Mouse (Mus musculus) midbrain, postnatal 0 days (tissue): ENCODE measurements at regions not wholly inside any gene's neighbourhood (a gene's known extent, or its start where the extent isn't known, plus 50 kb on each side); places are given as distances from the start of the nearest gene placed in this dataset.

ENCODE experiments used
- ATAC-seq: fragments of 200-750 bp; cut with Nextera tagmentation; 2 replicates; pipeline ENCODE4 v1.8.0; 2017; ENCODE audit warnings: moderate number of reproducible peaks, mild to moderate bottlenecking, moderate TSS enrichment, moderate library complexity; ENCODE audit not compliant: low FRiP score
- DNase-seq: peaks from one replicate; pipeline ENCODE4 v3.0.0-alpha.2; 2015; ENCODE audit warnings: low spot score
- H3K27ac ChIP-seq: fragments of 300-500 bp; sonication (generic); 2 replicates; pipeline ENCODE4 v1.5.1; 2014; ENCODE audit warnings: low read depth, mild to moderate bottlenecking, low read length, mixed read lengths
- H3K27me3 ChIP-seq: fragments of 300-500 bp; sonication (generic); 2 replicates; pipeline ENCODE4 v1.6.1; 2014; ENCODE audit warnings: low read length, control low read depth, mixed read lengths; ENCODE audit not compliant: insufficient read depth
- H3K36me3 ChIP-seq: fragments of 300-500 bp; sonication (generic); 2 replicates; pipeline ENCODE4 v1.6.1; 2014; ENCODE audit warnings: low read length, control low read depth, mixed read lengths; ENCODE audit not compliant: insufficient read depth
- H3K4me1 ChIP-seq: fragments of 300-500 bp; sonication (generic); 2 replicates; pipeline ENCODE4 v1.6.1; 2014; ENCODE audit warnings: mild to moderate bottlenecking, control low read depth, antibody characterized with exemption, low read length, mixed read lengths; ENCODE audit not compliant: insufficient read depth
- H3K4me2 ChIP-seq: fragments of 300-500 bp; sonication (generic); 2 replicates; pipeline ENCODE4 v1.6.1; 2014; ENCODE audit warnings: low read depth, mild to moderate bottlenecking, low read length, mixed read lengths; ENCODE audit not compliant: poor library complexity, severe bottlenecking
- H3K4me3 ChIP-seq: fragments of 300-500 bp; sonication (generic); 2 replicates; pipeline ENCODE4 v1.5.1; 2014; ENCODE audit warnings: low read depth, mild to moderate bottlenecking, low read length, moderate library complexity
- H3K9ac ChIP-seq: fragments of 300-500 bp; sonication (generic); replicated peaks from 2 replicates; pipeline ENCODE4 v1.6.1; 2014; ENCODE audit warnings: mild to moderate bottlenecking, low read length, moderate library complexity, mixed read lengths; ENCODE audit not compliant: poor library complexity, severe bottlenecking
- H3K9me3 ChIP-seq: fragments of 300-500 bp; sonication (generic); 2 replicates; pipeline ENCODE4 v1.6.1; 2016; ENCODE audit warnings: low read length, control low read depth
- CTCF ChIP-seq: IDR thresholded peaks from 2 replicates; pipeline ENCODE4 v1.5.1; 2016; ENCODE audit warnings: antibody characterized with exemption, mild to moderate bottlenecking
- WGBS: fragments of 180-500 bp; shearing (Covaris S2); extraction: QIAGEN DNeasy Blood & Tissue Kit; methylation state at CpG from one replicate; pipeline ENCODE4 v1.1.7; 2014; 5-methylcytosine and 5-hydroxymethylcytosine counted together

DNA sequence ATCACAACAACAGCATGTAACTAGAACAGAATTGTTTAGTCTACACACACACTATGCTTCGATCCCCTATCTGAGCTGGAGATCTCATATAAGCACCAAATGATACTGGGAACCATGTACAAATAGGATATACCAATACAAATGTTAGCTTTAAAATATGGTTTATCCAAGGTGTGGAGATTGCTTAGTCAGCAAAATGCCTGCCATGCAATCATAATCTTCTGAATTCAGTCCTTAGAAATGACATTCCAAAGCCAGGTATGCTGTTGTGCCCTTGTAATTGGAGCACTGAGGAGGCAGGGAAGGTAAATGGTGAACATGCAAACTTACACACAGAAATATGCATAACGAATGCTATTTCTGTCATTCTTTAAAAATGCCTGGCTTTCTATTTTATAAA lies 54.0 kb upstream of the Thsd7b start:
- no peak overlapping the region for H3K27ac ChIP-seq
- 92% methylated on average over 2 of the region's 2 CpGs for WGBS
- no peaks in the 10 kb centered on the region for H3K36me3 ChIP-seq
- ATAC-seq, result no peak
- H3K9ac ChIP-seq, result no peak overlapping the region
- no peak for TF ChIP-seq CTCF
- no peaks in the 10 kb centered on the region for H3K4me1 ChIP-seq
- no peak overlapping the region for H3K4me3 ChIP-seq
- H3K27me3 ChIP-seq, result no peaks in the 10 kb centered on the region
- no peaks in the 10 kb centered on the region for H3K9me3 ChIP-seq
- DNase-seq, result no peak
- no peak overlapping the region for H3K4me2 ChIP-seq

DNA sequence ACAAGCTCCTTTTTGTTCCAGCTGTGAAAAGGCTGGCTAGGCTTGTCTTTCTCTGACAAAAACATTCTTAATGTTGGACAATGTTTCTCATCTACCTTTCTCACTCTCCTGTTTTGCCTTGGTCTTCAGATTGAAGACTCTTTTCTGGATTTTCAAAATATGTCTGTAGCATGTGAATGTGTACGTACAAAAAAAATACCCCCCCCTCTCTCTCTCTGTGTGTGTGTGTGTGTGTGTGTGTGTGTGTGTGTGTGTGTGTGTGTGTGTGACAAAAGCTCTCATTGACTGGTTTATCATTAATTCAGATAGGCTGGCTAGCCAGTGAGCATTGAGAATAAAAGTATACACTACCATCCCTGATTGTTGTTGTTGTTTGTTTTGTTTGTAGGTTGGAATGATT lies 64.3 kb upstream of the Thsd7b start:
- 47% methylated on average over 1 of the region's 1 CpGs for WGBS
- ATAC-seq, result no peak
- H3K36me3 ChIP-seq, result no peaks in the 10 kb centered on the region
- TF ChIP-seq CTCF, result no peak
- no peak overlapping the region for H3K4me3 ChIP-seq
- peaks cover 4% of the 10 kb centered on the region; the same call in 1 of the 2 replicates for H3K4me1 ChIP-seq
- no peak for DNase-seq
- H3K27ac ChIP-seq, result no peak overlapping the region
- no peaks in the 10 kb centered on the region; the same call in 1 of the 2 replicates for H3K9me3 ChIP-seq
- H3K4me2 ChIP-seq, result no peak overlapping the region
- H3K9ac ChIP-seq, result no peak overlapping the region
- no peaks in the 10 kb centered on the region for H3K27me3 ChIP-seq

DNA sequence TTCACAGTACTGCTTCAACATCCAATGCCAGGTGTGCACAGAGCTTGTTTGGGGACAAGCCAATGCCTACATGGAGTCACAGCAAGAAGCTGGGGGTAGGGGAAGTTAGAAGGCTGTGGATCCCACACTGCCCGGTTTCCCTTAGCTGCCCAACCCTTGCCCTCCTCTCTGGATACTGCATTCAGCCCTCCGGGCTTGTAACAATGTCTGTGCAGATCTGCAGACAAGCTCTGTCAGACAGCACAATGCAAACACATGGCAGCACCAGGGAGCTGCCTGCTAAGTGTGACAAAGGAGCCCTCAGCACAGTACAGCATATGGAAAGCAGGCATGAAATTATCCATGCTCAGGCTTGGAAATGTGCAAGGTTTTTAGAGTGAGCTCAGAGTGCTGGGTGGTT lies 64.7 kb upstream of the Thsd7b start:
- Histone ChIP-seq H3K27me3 (no peaks in the 10 kb centered on the region), H3K4me3 (no peak overlapping the region), H3K9me3 (no peaks in the 10 kb centered on the region; the same call in 1 of the 2 replicates), H3K4me1 (peaks cover 4% of the 10 kb centered on the region; the same call in 1 of the 2 replicates), H3K4me2 (no peak overlapping the region), H3K27ac (peak overlapping the region; percentile 21; the same call in 1 of the 2 replicates), H3K9ac (no peak overlapping the region), H3K36me3 (no peaks in the 10 kb centered on the region)
- TF ChIP-seq CTCF, result no peak
- peak; percentile 75; the same call in 1 of the 2 replicates for ATAC-seq
- DNase-seq, result peak; percentile 73
- 7% methylated on average over 2 of the region's 2 CpGs for WGBS

DNA sequence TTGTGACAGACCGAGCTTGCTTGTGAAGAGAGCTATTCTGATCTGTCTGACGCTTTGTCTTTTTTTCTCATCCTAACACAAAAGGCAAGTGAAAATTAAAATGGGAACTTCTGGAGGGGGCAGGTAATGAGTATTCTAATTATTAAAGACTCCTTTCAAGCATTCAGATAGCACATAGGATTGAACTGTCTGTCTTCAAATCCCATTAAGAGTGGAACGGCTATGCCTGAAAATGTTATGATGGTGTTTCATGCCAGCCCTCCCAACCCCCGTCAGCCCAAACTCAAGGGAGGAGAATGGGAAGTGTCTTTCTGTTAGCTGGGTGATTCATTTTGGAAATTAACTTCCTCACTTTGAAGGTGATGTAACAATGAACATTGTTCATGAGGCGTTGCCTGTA lies 65.4 kb upstream of the Thsd7b start:
- no peaks in the 10 kb centered on the region for H3K27me3 ChIP-seq
- no peak overlapping the region for H3K4me2 ChIP-seq
- no peak overlapping the region for H3K9ac ChIP-seq
- H3K9me3 ChIP-seq, result no peaks in the 10 kb centered on the region; the same call in 1 of the 2 replicates
- no peak overlapping the region for H3K4me3 ChIP-seq
- H3K36me3 ChIP-seq, result no peaks in the 10 kb centered on the region
- H3K4me1 ChIP-seq, result peaks cover 4% of the 10 kb centered on the region; the same call in 1 of the 2 replicates
- DNase-seq, result no peak
- no peak for ATAC-seq
- no peak overlapping the region for H3K27ac ChIP-seq
- TF ChIP-seq CTCF, result no peak
- WGBS, result 30% methylated on average over 5 of the region's 5 CpGs

DNA sequence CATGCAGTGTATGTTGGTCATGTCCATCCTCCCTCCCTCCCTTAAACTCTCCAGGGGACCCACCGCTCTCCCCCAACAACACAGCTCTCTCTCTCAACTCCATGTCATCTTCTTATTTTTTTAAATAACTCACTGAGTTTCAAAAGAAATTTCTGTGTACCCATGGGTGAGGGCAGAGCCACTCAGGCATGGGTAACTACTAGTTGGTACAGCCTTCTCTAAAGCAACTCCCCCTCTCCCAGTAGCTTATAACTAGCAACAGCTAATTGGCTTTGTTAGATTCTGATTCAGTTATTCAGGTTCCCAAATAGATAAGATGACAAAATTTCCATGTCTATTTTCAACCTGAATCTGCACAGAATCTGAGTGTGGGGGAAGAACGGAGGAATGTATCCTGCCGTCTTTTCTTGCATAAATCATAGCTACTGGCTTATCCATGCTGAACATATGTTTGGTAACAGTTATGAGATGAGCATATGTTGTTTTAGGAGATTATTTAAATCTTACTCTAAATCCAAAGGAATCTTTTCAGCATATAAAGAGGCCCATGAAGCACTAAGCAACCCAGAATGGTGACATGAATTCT lies 92.8 kb upstream of the Thsd7b start:
- DNase-seq (no peak), ATAC-seq (no peak)
- Histone ChIP-seq H3K27ac (no peak overlapping the region), H3K9me3 (no peaks in the 10 kb centered on the region), H3K27me3 (no peaks in the 10 kb centered on the region), H3K9ac (no peak overlapping the region), H3K36me3 (no peaks in the 10 kb centered on the region), H3K4me1 (no peaks in the 10 kb centered on the region), H3K4me3 (no peak overlapping the region), H3K4me2 (no peak overlapping the region)
- 65% methylated on average over 3 of the region's 3 CpGs for WGBS
- TF ChIP-seq CTCF, result no peak

DNA sequence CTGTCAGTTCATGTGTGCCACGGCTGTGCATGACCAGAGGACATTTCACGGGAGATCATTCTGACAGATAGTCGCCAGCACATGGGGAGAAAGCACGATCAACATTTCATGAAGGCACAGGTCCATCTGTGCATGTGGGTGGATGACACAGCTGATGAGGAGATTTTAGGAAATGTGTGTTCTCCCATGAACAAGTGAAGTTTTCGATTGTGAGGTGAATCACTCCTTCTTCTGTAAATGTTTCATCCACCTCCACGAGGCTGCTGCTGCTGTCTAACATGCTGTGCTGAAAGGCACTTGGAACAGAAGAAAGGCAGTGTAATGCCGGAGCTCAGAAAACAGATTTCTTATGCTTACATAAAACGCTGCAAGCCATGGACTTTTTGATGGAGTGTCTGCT lies 103.2 kb upstream of the Thsd7b start:
- Histone ChIP-seq H3K9me3 (no peaks in the 10 kb centered on the region), H3K4me3 (no peak overlapping the region), H3K36me3 (no peaks in the 10 kb centered on the region), H3K4me2 (no peak overlapping the region), H3K27me3 (no peaks in the 10 kb centered on the region), H3K4me1 (no peaks in the 10 kb centered on the region), H3K27ac (no peak overlapping the region), H3K9ac (no peak overlapping the region)
- ATAC-seq (no peak), DNase-seq (no peak)
- TF ChIP-seq CTCF, result no peak
- 76% methylated on average over 8 of the region's 8 CpGs for WGBS
